Mouse (Mus musculus): Measurements from ENCODE around the gene Gm6121.
"Not testable (repeated sequence)": the region's sequence is repeated elsewhere in the genome, so short reads cannot be mapped to it uniquely, and the experiment has no call there.

The Gm6121 gene

DNA sequence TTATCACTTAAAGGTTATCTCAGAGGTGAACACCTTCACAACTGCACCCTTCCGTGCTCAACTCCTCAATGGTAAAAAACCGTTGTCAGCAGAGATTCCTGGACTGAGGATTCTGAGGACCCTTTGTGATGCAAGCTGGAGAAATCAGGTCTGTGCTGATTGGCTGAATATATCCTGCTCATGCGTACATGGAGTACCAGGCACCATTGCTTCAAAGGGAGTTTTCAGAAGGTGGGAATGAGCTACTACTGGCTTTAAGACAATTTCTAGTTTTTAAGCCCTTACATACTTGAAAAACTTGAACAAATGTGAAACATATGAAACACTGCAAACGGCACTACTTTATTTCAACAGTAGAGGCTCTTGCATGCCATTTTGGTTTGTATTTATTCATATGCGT is at the start of gene Gm6121:
TSS of gene Gm6121 (minus strand) at position 101 of the 400 bp plus-strand sequence.
- DNase-seq (ENCODE audit: low spot score): not testable (repeated sequence)

All from urinary bladder, postnatal 14 days (tissue).